Mouse (Mus musculus): Measurements from ENCODE around the gene Bmp2.

DNA sequence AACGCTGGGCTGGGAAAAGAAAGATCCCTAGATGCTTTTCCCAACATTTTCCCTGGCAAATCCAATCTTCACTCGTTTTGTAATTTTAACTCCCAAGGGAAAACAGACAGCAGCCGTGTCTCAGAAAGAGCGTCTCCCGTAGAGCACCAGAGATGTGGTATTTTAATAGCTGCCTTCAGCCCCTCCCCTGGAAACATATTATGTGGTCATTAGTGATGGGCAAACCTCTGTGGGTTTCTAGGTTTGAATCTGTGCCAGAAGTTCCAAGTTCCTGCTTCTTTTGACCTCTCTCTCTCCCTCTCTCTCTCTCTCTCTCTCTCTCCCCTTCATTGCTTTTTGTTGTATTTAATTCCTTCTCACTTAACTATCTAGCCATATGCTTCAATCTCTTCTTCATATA is 30.8 kb upstream of the Bmp2 start:
- TF ChIP-seq CTCF (conservative IDR thresholded peaks at IDR 0.05; ENCODE audit: insufficient read depth, insufficient read length, low read depth, low read length) (no peak), POLR2A (IDR thresholded peaks at IDR 0.05; ENCODE audit: low read depth, low read length) (no peak)
